Mouse (Mus musculus) natural killer cell, adult 2 months (primary cell): ENCODE measurements around the gene Grk6.

Source experiments
- DNase-seq, 2 experiments: peaks; one replicate each; pipeline ENCODE4 v3.0.0; 2022; ENCODE audit warnings: low spot score in 2 of 2

The Grk6 gene

GRCm38 (mm10) chr13:55464027-55464884, 19.4 kb downstream of the Grk6 start, which contains the start of gene Prr7:
Gene Prr7 (plus strand): TSS chr13:55464267.
- DNase-seq, result peak; percentile 41 to 50

GRCm38 (mm10) chr13:55465184-55465583, 20.3 kb downstream of the Grk6 start:
- no peak for DNase-seq

GRCm38 (mm10) chr13:55465830-55466440, 21.1 kb downstream of the Grk6 start:
- DNase-seq, result no peak

GRCm38 (mm10) chr13:55468851-55469560, 24.1 kb downstream of the Grk6 start:
- no peak for DNase-seq

GRCm38 (mm10) chr13:55470372-55470771, 25.5 kb downstream of the Grk6 start:
- DNase-seq, result no peak

GRCm38 (mm10) chr13:55471156-55471818, 26.4 kb downstream of the Grk6 start:
- DNase-seq, result peak; percentile 91 to 93

GRCm38 (mm10) chr13:55471819-55472131, 26.9 kb downstream of the Grk6 start:
- DNase-seq, result no peak

GRCm38 (mm10) chr13:55472132-55473022, 27.5 kb downstream of the Grk6 start:
- peak; percentile 65 to 68 for DNase-seq

- DNase-seq, result no peak
These were observed 28.4 kb downstream of the Grk6 start for GRCm38 (mm10) chr13:55473076-55473831.

GRCm38 (mm10) chr13:55473961-55474360, 29.1 kb downstream of the Grk6 start:
- DNase-seq, result no peak

GRCm38 (mm10) chr13:55474621-55475069, 29.8 kb downstream of the Grk6 start:
- no peak for DNase-seq

- no peak for DNase-seq
These were observed 30.9 kb downstream of the Grk6 start for GRCm38 (mm10) chr13:55475750-55476149.

GRCm38 (mm10) chr13:55476256-55476655, 31.4 kb downstream of the Grk6 start:
- no peak for DNase-seq

- no peak for DNase-seq
These were observed 32.6 kb downstream of the Grk6 start for GRCm38 (mm10) chr13:55477492-55477891.

GRCm38 (mm10) chr13:55478036-55478435, 33.2 kb downstream of the Grk6 start:
- peak in 1 of 2 experiments; percentile 45 for DNase-seq

GRCm38 (mm10) chr13:55479008-55479407, 34.1 kb downstream of the Grk6 start:
- peak; percentile 53 to 64 for DNase-seq

- DNase-seq, result no peak
These were observed 35.1 kb downstream of the Grk6 start for GRCm38 (mm10) chr13:55479929-55480328.

- DNase-seq, result no peak
These were observed 37.7 kb downstream of the Grk6 start for GRCm38 (mm10) chr13:55482542-55482941.

GRCm38 (mm10) chr13:55483071-55483470, 38.2 kb downstream of the Grk6 start:
- DNase-seq, result no peak

GRCm38 (mm10) chr13:55483593-55483992, 38.7 kb downstream of the Grk6 start:
- DNase-seq, result no peak
